Mouse (Mus musculus): ENCODE data around the gene Gm10337. TPM values are rescaled to one million over a fixed set of nuclear protein-coding genes. Genes with fewer than 3 reads are reported as not detected.

The Gm10337 gene
- total RNA-seq, 2 experiments from 2014 or later: not detected

DNA sequence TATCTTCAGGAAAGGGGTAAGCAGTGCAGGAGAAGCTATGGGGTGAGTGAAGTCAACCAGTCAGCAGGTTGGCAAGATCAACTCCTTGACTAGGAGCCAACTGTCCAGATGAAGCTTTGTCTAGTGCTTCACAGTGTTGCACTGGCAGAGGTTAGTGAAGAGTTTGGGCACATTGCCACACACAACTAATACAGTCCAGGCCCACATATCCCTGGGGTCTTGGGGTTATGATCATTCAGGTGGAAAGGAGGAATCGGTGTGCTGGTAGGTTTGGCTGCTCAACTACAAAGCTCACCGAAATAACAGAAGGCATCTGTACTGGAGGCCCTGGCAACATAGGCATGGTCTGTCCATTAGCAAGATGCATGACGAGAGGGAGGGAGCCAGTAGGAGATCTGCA lies 44.0 kb downstream of the Gm10337 start:
- intact Hi-C loops (cut with DNase I): no loop called here
- peak overlapping the region; percentile 38; the same call in 1 of the 2 replicates for H3K27ac ChIP-seq
- H3K4me3 ChIP-seq: no peak overlapping the region
- TF ChIP-seq CTCF (IDR thresholded peaks at IDR 0.05): no peak
- no peak for DNase-seq

DNA sequence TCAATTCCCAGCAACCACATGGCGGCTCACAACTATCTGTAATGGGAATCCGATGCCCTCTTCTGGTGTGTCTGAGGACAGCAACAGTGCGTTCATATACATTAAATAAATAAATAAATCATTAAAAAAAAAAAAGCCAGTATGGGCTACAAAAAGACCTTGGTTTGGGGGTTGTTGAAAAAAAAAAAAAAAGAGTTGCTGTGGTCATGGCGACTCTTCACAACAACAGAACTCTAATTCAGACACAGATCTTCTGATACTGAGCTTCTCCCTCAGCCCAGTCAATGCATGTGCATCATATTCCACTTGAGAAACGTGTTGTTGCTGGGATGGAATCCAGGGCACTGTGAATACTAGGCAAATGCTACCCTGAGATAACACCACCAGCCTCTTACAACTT lies 49.1 kb downstream of the Gm10337 start:
- Histone ChIP-seq H3K4me3 (no peak overlapping the region), H3K27ac (no peak overlapping the region)
- no peak for DNase-seq
- TF ChIP-seq CTCF (IDR thresholded peaks at IDR 0.05): no peak
- intact Hi-C loops (cut with DNase I): loop anchor here (5.0 kb wide), 1 partner anchor 115 kb away; no protein-coding TSS in a partner anchor

Other genes with a start within 250 kb of the Gm10337 start
- gene Rarg, start 246.2 kb upstream of the Gm10337 start, total RNA-seq (2021): 10 to 100 TPM in 1 of 2 experiments, 1 to 10 TPM in 1; 9.9 to 11.9 TPM
- gene Gm9918, start 233.2 kb upstream of the Gm10337 start, total RNA-seq (2021): not detected
- gene Mfsd5, start 224.3 kb upstream of the Gm10337 start, total RNA-seq (2021): 10 to 100 TPM; 14.2 TPM
- under 1 TPM; 0.06 to 0.31 TPM for gene Espl1, start 207.5 kb upstream of the Gm10337 start, total RNA-seq (2021)
- gene Pfdn5, start 177.6 kb upstream of the Gm10337 start, total RNA-seq (2021): 100 to 1,000 TPM; 232 to 252 TPM
- 10 to 100 TPM; 15.6 to 16.0 TPM for gene Myg1, start 172.0 kb upstream of the Gm10337 start, total RNA-seq (2021)
- gene Aaas, start 153.0 kb upstream of the Gm10337 start, total RNA-seq (2021): 1 to 10 TPM; 5.7 to 7.8 TPM
- not detected for gene Sp7, start 136.5 kb upstream of the Gm10337 start, total RNA-seq (2021)
- gene Sp1, start 97.6 kb upstream of the Gm10337 start, total RNA-seq (2021): 10 to 100 TPM; 23.0 to 25.1 TPM
- gene Amhr2, start 58.4 kb upstream of the Gm10337 start, total RNA-seq (2021): 1 to 10 TPM; 7.2 to 9.5 TPM
- gene Prr13, start 44.7 kb upstream of the Gm10337 start, total RNA-seq (2021): 10 to 100 TPM; 17.3 to 18.2 TPM
- gene Pcbp2, start 33.2 kb upstream of the Gm10337 start, total RNA-seq (2021): 100 to 1,000 TPM; 401 to 459 TPM
- gene Map3k12, start 13.3 kb downstream of the Gm10337 start, total RNA-seq (2021): 1 to 10 TPM; 1.3 to 1.6 TPM
- 10 to 100 TPM; 33.0 to 37.0 TPM for gene Tarbp2, start 14.5 kb downstream of the Gm10337 start, total RNA-seq (2021)
- gene Npff, start 21.2 kb downstream of the Gm10337 start, total RNA-seq (2021): 1 to 10 TPM; 2.6 TPM
- gene Gm28047, start 121.3 kb downstream of the Gm10337 start, total RNA-seq (2021): 1 to 10 TPM in 1 of 2 experiments, not detected in 1; 1.8 TPM
- gene Atf7, start 121.7 kb downstream of the Gm10337 start, total RNA-seq (2021): 10 to 100 TPM; 60.2 to 62.5 TPM
- 10 to 100 TPM; 25.6 to 33.1 TPM for gene Atp5g2, start 168.6 kb downstream of the Gm10337 start, total RNA-seq (2021)
- 10 to 100 TPM; 67.7 to 70.2 TPM for gene Calcoco1, start 218.5 kb downstream of the Gm10337 start, total RNA-seq (2021)